Mouse (Mus musculus): Measurements from ENCODE around the gene Epn1.
A peak's percentile ranks its signal among the peaks of the same experiment; 100 is the strongest.
"Not testable (repeated sequence)": the region's sequence is repeated elsewhere in the genome, so short reads cannot be mapped to it uniquely, and the experiment has no call there.

The Epn1 gene

GRCm38 (mm10) chr7:5059421-5059820, 20.6 kb upstream of the Epn1 start:
- no peak for DNase-seq (ENCODE audit: low spot score)

- DNase-seq (ENCODE audit: low spot score) = peak; percentile 65
Measured at GRCm38 (mm10) chr7:5060239-5060731, 19.8 kb upstream of the Epn1 start.

GRCm38 (mm10) chr7:5060944-5061773, 18.9 kb upstream of the Epn1 start:
- DNase-seq (ENCODE audit: low spot score) = peak; percentile 97

- peak; percentile 92 for DNase-seq (ENCODE audit: low spot score)
Measured at GRCm38 (mm10) chr7:5061774-5062359, 18.2 kb upstream of the Epn1 start, which contains the start of gene U2af2. TSS of gene U2af2 (plus strand) at chr7:5062143.

- peak; percentile 56 for DNase-seq (ENCODE audit: low spot score)
Measured at GRCm38 (mm10) chr7:5062360-5063001, 17.6 kb upstream of the Epn1 start.

GRCm38 (mm10) chr7:5064886-5065285, 15.1 kb upstream of the Epn1 start:
- DNase-seq (ENCODE audit: low spot score) = no peak

GRCm38 (mm10) chr7:5073586-5073985, 6.4 kb upstream of the Epn1 start:
- DNase-seq (ENCODE audit: low spot score) = no peak

- no peak for DNase-seq (ENCODE audit: low spot score)
Measured at GRCm38 (mm10) chr7:5074984-5075383, 5.1 kb upstream of the Epn1 start.

- DNase-seq (ENCODE audit: low spot score) = no peak
Measured at GRCm38 (mm10) chr7:5076931-5077330, 3.1 kb upstream of the Epn1 start.

GRCm38 (mm10) chr7:5079365-5080009, 548 bp upstream of the Epn1 start:
- DNase-seq (ENCODE audit: low spot score) = not testable (repeated sequence)

GRCm38 (mm10) chr7:5080815-5081214, 780 bp downstream of the Epn1 start:
- no peak for DNase-seq (ENCODE audit: low spot score)

GRCm38 (mm10) chr7:5081241-5081640, 1.2 kb downstream of the Epn1 start:
- no peak for DNase-seq (ENCODE audit: low spot score)

GRCm38 (mm10) chr7:5081939-5082338, 1.9 kb downstream of the Epn1 start:
- DNase-seq (ENCODE audit: low spot score) = no peak

GRCm38 (mm10) chr7:5083325-5084105, 3.5 kb downstream of the Epn1 start:
- DNase-seq (ENCODE audit: low spot score) = no peak

- no peak for DNase-seq (ENCODE audit: low spot score)
Measured at GRCm38 (mm10) chr7:5085512-5085911, 5.5 kb downstream of the Epn1 start.

- DNase-seq (ENCODE audit: low spot score) = no peak
Measured at GRCm38 (mm10) chr7:5086921-5087440, 6.9 kb downstream of the Epn1 start.

GRCm38 (mm10) chr7:5087886-5088285, 7.9 kb downstream of the Epn1 start:
- DNase-seq (ENCODE audit: low spot score) = no peak

GRCm38 (mm10) chr7:5089853-5090252, 9.8 kb downstream of the Epn1 start:
- no peak for DNase-seq (ENCODE audit: low spot score)

GRCm38 (mm10) chr7:5091008-5091728, 11.1 kb downstream of the Epn1 start:
- DNase-seq (ENCODE audit: low spot score) = no peak

GRCm38 (mm10) chr7:5092381-5092780, 12.3 kb downstream of the Epn1 start:
- no peak for DNase-seq (ENCODE audit: low spot score)
